Mouse (Mus musculus) splenic B cell, adult 2 months (primary cell): Measurements from ENCODE around the gene Cers5.
A peak's percentile ranks its signal among the peaks of the same experiment; 100 is the strongest.

ENCODE experiments used
- DNase-seq: peaks from one replicate; pipeline ENCODE4 v3.0.0-alpha.2; 2011; ENCODE audit warnings: low read depth, low spot score
- H3K27me3 ChIP-seq: 2 replicates; pipeline ENCODE4 v1.6.1; 2012; ENCODE audit warnings: mild to moderate bottlenecking, low read length, moderate library complexity, mixed read lengths; ENCODE audit not compliant: control insufficient read depth, poor library complexity, insufficient read depth, severe bottlenecking
- H3K36me3 ChIP-seq: 2 replicates; pipeline ENCODE4 v1.6.1; 2012; ENCODE audit warnings: mild to moderate bottlenecking, low read length, moderate library complexity, mixed read lengths; ENCODE audit not compliant: control insufficient read depth, poor library complexity, insufficient read depth, severe bottlenecking

Cers5 gene

GRCm38 (mm10) chr15:99801885-99802572, 29.3 kb upstream of the Cers5 start:
- Histone ChIP-seq H3K36me3 (no peaks in the 10 kb centered on the region), H3K27me3 (peaks cover 2% of the 10 kb centered on the region; the same call in 1 of the 2 replicates)
- no peak for DNase-seq

- no peaks in the 10 kb centered on the region for H3K36me3 ChIP-seq
- DNase-seq, result no peak
- peaks cover 2% of the 10 kb centered on the region; the same call in 1 of the 2 replicates for H3K27me3 ChIP-seq
Observed at GRCm38 (mm10) chr15:99799706-99800105, 27.0 kb upstream of the Cers5 start.

- Histone ChIP-seq H3K27me3 (no peaks in the 10 kb centered on the region), H3K36me3 (no peaks in the 10 kb centered on the region)
- no peak for DNase-seq
Observed at GRCm38 (mm10) chr15:99797898-99798297, 25.2 kb upstream of the Cers5 start.

GRCm38 (mm10) chr15:99796735-99797134, 24.1 kb upstream of the Cers5 start:
- DNase-seq, result no peak

GRCm38 (mm10) chr15:99796066-99796465, 23.4 kb upstream of the Cers5 start:
- no peaks in the 10 kb centered on the region for H3K27me3 ChIP-seq
- DNase-seq, result peak; percentile 41
- H3K36me3 ChIP-seq, result no peaks in the 10 kb centered on the region

More at GRCm38 (mm10) chr15:99796735-99797134, 24.1 kb upstream of the Cers5 start:
- H3K36me3 ChIP-seq, result no peaks in the 10 kb centered on the region
- no peaks in the 10 kb centered on the region for H3K27me3 ChIP-seq

- DNase-seq, result no peak
- no peaks in the 10 kb centered on the region for H3K27me3 ChIP-seq
- no peaks in the 10 kb centered on the region for H3K36me3 ChIP-seq
Observed at GRCm38 (mm10) chr15:99792221-99792815, 19.6 kb upstream of the Cers5 start.

GRCm38 (mm10) chr15:99791003-99791402, 18.3 kb upstream of the Cers5 start:
- DNase-seq, result no peak
- no peaks in the 10 kb centered on the region for H3K27me3 ChIP-seq
- H3K36me3 ChIP-seq, result no peaks in the 10 kb centered on the region

- no peaks in the 10 kb centered on the region for H3K36me3 ChIP-seq
- no peak for DNase-seq
- H3K27me3 ChIP-seq, result no peaks in the 10 kb centered on the region
Observed at GRCm38 (mm10) chr15:99790464-99790863, 17.8 kb upstream of the Cers5 start.

GRCm38 (mm10) chr15:99787625-99788120, 15.0 kb upstream of the Cers5 start:
- peak; percentile 31 for DNase-seq

GRCm38 (mm10) chr15:99778677-99779335, 6.1 kb upstream of the Cers5 start:
- Histone ChIP-seq H3K36me3 (no peaks in the 10 kb centered on the region), H3K27me3 (no peaks in the 10 kb centered on the region)
- no peak for DNase-seq

More at GRCm38 (mm10) chr15:99787625-99788120, 15.0 kb upstream of the Cers5 start:
- Histone ChIP-seq H3K36me3 (no peaks in the 10 kb centered on the region), H3K27me3 (no peaks in the 10 kb centered on the region)

GRCm38 (mm10) chr15:99778148-99778547, 5.5 kb upstream of the Cers5 start:
- H3K27me3 ChIP-seq, result no peaks in the 10 kb centered on the region
- DNase-seq, result peak; percentile 74
- no peaks in the 10 kb centered on the region for H3K36me3 ChIP-seq

- peak; percentile 8 for DNase-seq
- Histone ChIP-seq H3K36me3 (peaks cover 2% of the 10 kb centered on the region; the same call in 1 of the 2 replicates), H3K27me3 (no peaks in the 10 kb centered on the region)
Observed at GRCm38 (mm10) chr15:99772925-99773324, 240 bp upstream of the Cers5 start.

- Histone ChIP-seq H3K27me3 (no peaks in the 10 kb centered on the region), H3K36me3 (peaks cover 2% of the 10 kb centered on the region; the same call in 1 of the 2 replicates)
- DNase-seq, result peak; percentile 89
Observed at GRCm38 (mm10) chr15:99772277-99772880, 306 bp downstream of the Cers5 start.

GRCm38 (mm10) chr15:99771601-99772276, 946 bp downstream of the Cers5 start:
- peaks cover 2% of the 10 kb centered on the region; the same call in 1 of the 2 replicates for H3K36me3 ChIP-seq
- DNase-seq, result peak; percentile 31
- no peaks in the 10 kb centered on the region for H3K27me3 ChIP-seq
